Mouse (Mus musculus) testis, adult 2 months (tissue): ENCODE measurements at regions not wholly inside any gene's neighbourhood (a gene's known extent, or its start where the extent isn't known, plus 50 kb on each side); places are given as distances from the start of the nearest gene placed in this dataset.

Source experiments
- CTCF ChIP-seq: fragments of 200-500 bp; IDR thresholded peaks from 2 replicates; pipeline ENCODE4 v1.5.1; 2012; ENCODE audit warnings: low read depth, mild to moderate bottlenecking, inconsistent platforms, low read length, moderate library complexity; ENCODE audit not compliant: control insufficient read depth, insufficient read depth, insufficient replicate concordance
- POLR2A ChIP-seq: fragments of 200-500 bp; IDR thresholded peaks from 2 replicates; pipeline ENCODE4 v1.6.1; 2012; ENCODE audit warnings: low read depth, mild to moderate bottlenecking, inconsistent platforms, low read length, moderate library complexity; ENCODE audit not compliant: control insufficient read depth

GRCm38 (mm10) chr17:13577798-13578197 lies 182.5 kb upstream of the Afdn start:
- TF ChIP-seq CTCF, result no peak
- no peak for TF ChIP-seq POLR2A
